Mouse (Mus musculus) spleen, adult 2 months (tissue): ENCODE data around the gene Hk2.

Source experiments
- CTCF ChIP-seq: fragments of 200-500 bp; IDR thresholded peaks from 2 replicates; pipeline ENCODE4 v1.5.1; 2011; ENCODE audit warnings: mild to moderate bottlenecking, inconsistent platforms; ENCODE audit not compliant: insufficient read depth, insufficient read length, insufficient replicate concordance; ENCODE audit errors: extremely low read depth
- POLR2A ChIP-seq: fragments of 200-500 bp; IDR thresholded peaks from 2 replicates; pipeline ENCODE4 v1.6.1; 2011; ENCODE audit warnings: low read depth, low read length, inconsistent platforms

DNA sequence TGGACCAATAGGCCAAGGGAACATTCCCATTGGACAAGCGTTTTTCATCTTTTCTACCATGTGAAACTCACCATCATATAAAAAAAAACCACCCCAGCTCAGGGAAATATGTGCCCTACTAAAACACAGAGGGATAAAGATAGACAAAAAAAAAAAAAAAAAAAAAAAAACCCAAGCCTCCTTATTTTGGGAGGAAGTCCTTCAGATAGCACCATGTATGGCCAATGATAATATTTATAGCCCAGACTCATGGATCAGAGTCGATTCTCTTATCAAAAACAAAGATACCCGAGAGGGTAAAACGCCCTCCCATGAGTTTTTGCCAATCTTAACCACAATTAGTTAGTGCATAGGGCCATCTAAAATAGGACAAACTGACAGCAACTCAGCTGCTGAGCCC lies 84.8 kb downstream of the Hk2 start:
- no peak for TF ChIP-seq CTCF
- TF ChIP-seq POLR2A = no peak
